Mouse (Mus musculus) bone marrow macrophage, adult 2 months (primary cell): ENCODE measurements around the gene Hyal3. TPM values are rescaled to one million over a fixed set of nuclear protein-coding genes. Genes with fewer than 3 reads are reported as not detected.
A peak's percentile ranks its signal among the peaks of the same experiment; 100 is the strongest.
"Not testable (repeated sequence)": the region's sequence is repeated elsewhere in the genome, so short reads cannot be mapped to it uniquely, and the experiment has no call there.

Source experiments
- H3K27ac ChIP-seq: 2 replicates; pipeline ENCODE4 v1.5.1; 2012; ENCODE audit warnings: low read depth, low read length; ENCODE audit not compliant: insufficient read depth
- H3K4me1 ChIP-seq: 2 replicates; pipeline ENCODE4 v1.6.1; 2012; ENCODE audit warnings: low read length; ENCODE audit not compliant: control insufficient read depth, insufficient read depth
- H3K4me3 ChIP-seq: 2 replicates; pipeline ENCODE4 v1.5.1; 2012; ENCODE audit warnings: mild to moderate bottlenecking, low read length, moderate library complexity; ENCODE audit not compliant: insufficient read depth
- CTCF ChIP-seq: IDR thresholded peaks from 2 replicates; pipeline ENCODE4 v1.5.1; 2012; ENCODE audit warnings: low read depth, mild to moderate bottlenecking, low read length, moderate library complexity
- POLR2A ChIP-seq: IDR thresholded peaks from 2 replicates; pipeline ENCODE4 v1.6.1; 2012; ENCODE audit warnings: mild to moderate bottlenecking, low read depth, low read length, borderline replicate concordance
- polyA plus RNA-seq: library from polyadenylated mRNA; stranded (reverse); fragments of >200 nt; gene quantifications from 2 replicates; pipeline ENCODE4 v1.2.4, GENCODE M21; 2012; ENCODE audit not compliant: missing spikeins, insufficient read depth, insufficient read length

Gene Hyal3
- polyA plus RNA-seq, 1 experiment = 0.29 TPM

GRCm38 (mm10) chr9:107556346-107556745, 24.3 kb upstream of the Hyal3 start:
- TF ChIP-seq CTCF = no peak
- no peak for TF ChIP-seq POLR2A
- peak overlapping the region; percentile 95 for H3K27ac ChIP-seq
- H3K4me1 ChIP-seq = peaks cover 24% of the 10 kb centered on the region
- H3K4me3 ChIP-seq = peak overlapping the region; percentile 83

- Histone ChIP-seq H3K4me1 (peaks cover 27% of the 10 kb centered on the region), H3K4me3 (peak within 1 kb of the TSS; percentile 87), H3K27ac (peak within 1 kb of the TSS; percentile 51)
- TF ChIP-seq POLR2A (no peak), CTCF (no peak)
Observed at GRCm38 (mm10) chr9:107563029-107563581, 17.5 kb upstream of the Hyal3 start, which contains the start of gene Tusc2. Gene Tusc2, plus strand, starts transcription at chr9:107563255.

- H3K4me1 ChIP-seq = peaks cover 36% of the 10 kb centered on the region
- H3K27ac ChIP-seq, H3K4me3 ChIP-seq: not testable (repeated sequence)
Observed at GRCm38 (mm10) chr9:107565556-107565955, 15.1 kb upstream of the Hyal3 start.

GRCm38 (mm10) chr9:107566041-107566709, 14.4 kb upstream of the Hyal3 start:
- Histone ChIP-seq H3K27ac (peak overlapping the region; percentile 35; the same call in 1 of the 2 replicates), H3K4me1 (peaks cover 43% of the 10 kb centered on the region), H3K4me3 (no peak overlapping the region)
- TF ChIP-seq CTCF (peak; percentile 66), POLR2A (no peak)

GRCm38 (mm10) chr9:107566855-107567254, 13.8 kb upstream of the Hyal3 start:
- peaks cover 49% of the 10 kb centered on the region for H3K4me1 ChIP-seq
- H3K4me3 ChIP-seq = no peak overlapping the region
- peak overlapping the region; percentile 35 for H3K27ac ChIP-seq
- TF ChIP-seq CTCF (no peak), POLR2A (no peak)

GRCm38 (mm10) chr9:107567702-107568319, 12.8 kb upstream of the Hyal3 start, which contains the start of gene Hyal2:
Gene Hyal2, plus strand, starts transcription at chr9:107567945.
- TF ChIP-seq CTCF (no peak), POLR2A (no peak)
- Histone ChIP-seq H3K4me1 (peaks cover 51% of the 10 kb centered on the region), H3K27ac (peak within 1 kb of the TSS; percentile 76), H3K4me3 (peak within 1 kb of the TSS; percentile 85)

- TF ChIP-seq CTCF (no peak), POLR2A (no peak)
- H3K27ac ChIP-seq = peak overlapping the region; percentile 76
Observed at GRCm38 (mm10) chr9:107568331-107569261, 12.0 kb upstream of the Hyal3 start.

GRCm38 (mm10) chr9:107569270-107569669, 11.3 kb upstream of the Hyal3 start:
- TF ChIP-seq CTCF = no peak
- no peak for TF ChIP-seq POLR2A
- H3K4me1 ChIP-seq = peaks cover 54% of the 10 kb centered on the region
- H3K27ac ChIP-seq = peak overlapping the region; percentile 46
- peak overlapping the region; percentile 85 for H3K4me3 ChIP-seq

More at GRCm38 (mm10) chr9:107568331-107569261, 12.0 kb upstream of the Hyal3 start:
- H3K4me3 ChIP-seq = peak overlapping the region; percentile 85
- H3K4me1 ChIP-seq = peaks cover 56% of the 10 kb centered on the region

- no peak overlapping the region for H3K27ac ChIP-seq
- TF ChIP-seq CTCF (no peak), POLR2A (no peak)
- peak overlapping the region; percentile 85 for H3K4me3 ChIP-seq
- H3K4me1 ChIP-seq = peaks cover 60% of the 10 kb centered on the region
Observed at GRCm38 (mm10) chr9:107570016-107570415, 10.6 kb upstream of the Hyal3 start.
